In genomic region chr4:103762416-103762815, GRCm38 (mm10) we compare ENCODE assay signal across 17 mouse cellular contexts.
A peak's percentile ranks its signal among the peaks of the same experiment; 100 is the strongest.
DNase-seq lines count a peak whose midpoint lies in the region; TF ChIP-seq lines count a peak whose summit lies in the region.
"Had no signal": no experiment of that assay in that cellular context is flagged by ENCODE, and none has a peak within 500 bp of the region (broad histone marks: within the 10 kb centered on the region; RNA-seq: fewer than 3 reads in every experiment).

No protein-coding gene starts in this region.

- TF ChIP-seq CTCF in layer of hippocampus, adult 2 months (conservative IDR thresholded peaks at IDR 0.05): peak; percentile 13; the same call in 1 of the 2 replicates
- peak; percentile 17 for TF ChIP-seq CTCF in left cerebral cortex, adult 2 months (IDR thresholded peaks at IDR 0.05)

- H3K27ac ChIP-seq in layer of hippocampus, adult 2 months: no peak overlapping the region
- H3K27ac ChIP-seq in left cerebral cortex, adult 2 months: no peak overlapping the region
- H3K27ac ChIP-seq: forebrain, embryonic 10.5 days; forebrain, embryonic 13.5 days; heart, adult 2 months; hindbrain, embryonic 12.5 days; hindbrain, embryonic 15.5 days had no signal

- DNase-seq in layer of hippocampus, adult 2 months (ENCODE audit: low spot score in 2 of 2): no peak
- no peak for DNase-seq in layer of hippocampus, adult 9-10 months (ENCODE audit: low spot score)
- no peak for DNase-seq in left cerebral cortex, adult 2 months (ENCODE audit: extremely low spot score in 1 of 2, low spot score in 2 of 2)
- DNase-seq in left cerebral cortex, postnatal 36 days (ENCODE audit: low spot score in 2 of 2): no peak
- peak; percentile 58 for DNase-seq in brain, adult 2 months (ENCODE audit: low read depth, low spot score)
- no peak for DNase-seq in cerebellum, adult 9-10 months
- DNase-seq: adrenal gland, adult 2 months; adrenal gland, postnatal 14 days; cerebellum, adult 11-12 months; cerebellum, adult 8-10 months; cerebellum, postnatal 14 days; gastrocnemius, postnatal 25 days; heart, adult 2 months had no signal

- intact Hi-C loops in left cerebral cortex, adult 2 months (cut with DNase I): no loop called here
- intact Hi-C loops in left cerebral cortex, postnatal 36 days (cut with DNase I): no loop called here

- no peak overlapping the region for H3K4me3 ChIP-seq in layer of hippocampus, adult 2 months
- H3K4me3 ChIP-seq in left cerebral cortex, adult 2 months: no peak overlapping the region
- H3K4me3 ChIP-seq: forebrain, embryonic 10.5 days; forebrain, embryonic 13.5 days; heart, adult 2 months; hindbrain, embryonic 12.5 days; hindbrain, embryonic 15.5 days had no signal
